Mouse (Mus musculus) cerebellum, adult 11-12 months (tissue): ENCODE data around the gene Cdk6.
"Not testable (repeated sequence)": the region's sequence is repeated elsewhere in the genome, so short reads cannot be mapped to it uniquely, and the experiment has no call there.

Experiments
- DNase-seq: peaks from one replicate; pipeline ENCODE4 v3.0.0; 2022

The Cdk6 gene

DNA sequence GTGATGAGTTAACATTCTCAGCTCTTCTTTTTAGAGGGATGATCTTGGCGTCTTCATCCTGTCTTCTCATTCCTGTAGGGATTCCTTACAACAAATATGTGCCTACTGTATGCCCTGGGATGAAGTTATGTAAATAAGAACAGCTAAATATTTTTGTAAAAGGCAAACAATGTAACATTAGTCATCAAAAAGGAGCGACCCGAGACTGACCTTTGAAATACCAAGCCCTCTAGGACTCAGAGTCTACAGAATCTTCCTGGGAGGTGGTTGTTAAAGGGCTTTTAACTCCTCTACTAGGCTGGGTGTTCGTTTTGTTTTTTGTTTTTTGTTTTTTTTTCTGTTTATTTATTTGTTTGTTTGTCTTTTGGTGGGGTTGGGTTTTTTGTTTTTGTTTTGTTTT is 4.3 kb downstream of the Cdk6 start:
- DNase-seq: not testable (repeated sequence)

DNA sequence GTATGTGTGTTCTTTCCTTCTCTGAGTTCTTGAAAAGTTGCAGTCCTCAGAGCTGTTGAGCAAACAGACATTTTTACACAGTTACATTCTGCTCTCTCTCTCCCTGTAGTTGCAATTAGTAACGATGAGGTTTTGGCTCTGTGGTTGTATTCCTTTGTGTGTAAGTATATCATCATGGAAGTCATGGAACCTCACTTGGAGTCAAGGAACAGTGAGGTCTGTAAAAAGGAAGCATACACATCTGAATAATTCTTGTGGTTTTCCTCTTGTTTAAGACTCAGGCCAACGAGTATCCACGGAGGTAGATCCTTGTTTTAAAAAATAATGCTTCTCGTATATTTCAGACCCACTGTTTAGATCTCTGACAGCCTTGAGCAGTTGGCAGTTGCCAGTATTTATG is 8.1 kb downstream of the Cdk6 start:
- DNase-seq: not testable (repeated sequence)

DNA sequence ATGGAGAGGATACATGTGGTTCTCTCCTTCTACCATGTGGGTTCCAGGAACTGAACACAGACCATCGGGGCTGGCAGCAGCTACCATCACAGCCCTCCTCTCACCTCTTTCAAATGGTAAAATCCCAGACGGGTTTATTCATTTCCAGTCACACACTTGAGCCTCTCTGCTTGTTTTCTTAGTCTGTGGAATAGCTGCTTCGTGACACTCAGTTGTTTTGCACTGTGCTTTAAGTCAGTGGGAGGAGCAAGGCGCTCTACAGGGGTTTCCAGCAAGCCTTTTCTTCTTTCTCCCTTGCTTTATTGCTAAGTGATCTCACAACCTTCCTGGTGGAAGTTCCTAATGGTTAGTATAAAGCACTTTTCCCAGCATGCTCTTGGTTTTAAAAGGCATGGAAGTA is 10.6 kb downstream of the Cdk6 start:
- not testable (repeated sequence) for DNase-seq

DNA sequence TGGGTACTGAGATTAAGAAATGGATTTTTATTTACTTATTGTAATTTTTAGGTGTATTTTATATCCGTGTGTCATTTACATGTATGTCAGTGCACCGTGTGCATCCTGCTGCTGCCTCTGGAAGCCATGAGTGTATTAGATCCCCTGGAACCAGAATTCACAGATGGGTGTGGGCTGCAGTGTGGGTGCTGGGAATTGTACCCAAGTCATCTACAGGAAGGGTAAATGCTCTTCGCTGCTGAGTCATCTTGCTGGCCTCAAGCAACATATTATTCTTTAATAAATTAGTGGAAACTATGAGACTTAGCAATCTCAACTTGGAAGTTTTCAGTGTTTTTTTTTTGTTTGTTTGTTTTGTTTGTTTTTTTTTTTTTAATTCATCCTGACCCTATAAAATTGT is 11.0 kb downstream of the Cdk6 start:
- DNase-seq: no peak

DNA sequence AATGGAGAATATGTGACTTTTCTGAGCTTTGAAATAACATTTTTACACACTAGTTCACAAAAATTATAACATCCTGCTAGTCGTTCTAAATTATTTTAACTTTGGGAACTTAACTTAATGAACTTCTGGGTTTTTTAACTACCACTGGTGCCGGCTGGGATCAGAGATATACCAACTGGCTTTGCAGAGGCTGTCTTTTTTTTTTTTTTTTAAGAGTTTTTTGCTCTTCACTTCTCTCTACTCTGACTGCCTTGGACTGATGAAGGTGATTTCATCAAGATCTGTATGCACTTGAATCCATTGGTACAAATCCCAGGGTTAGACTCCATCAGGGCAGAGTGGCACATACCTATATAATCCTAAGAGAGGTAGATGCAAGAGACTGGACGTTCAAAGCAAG is 11.5 kb downstream of the Cdk6 start:
- no peak for DNase-seq

DNA sequence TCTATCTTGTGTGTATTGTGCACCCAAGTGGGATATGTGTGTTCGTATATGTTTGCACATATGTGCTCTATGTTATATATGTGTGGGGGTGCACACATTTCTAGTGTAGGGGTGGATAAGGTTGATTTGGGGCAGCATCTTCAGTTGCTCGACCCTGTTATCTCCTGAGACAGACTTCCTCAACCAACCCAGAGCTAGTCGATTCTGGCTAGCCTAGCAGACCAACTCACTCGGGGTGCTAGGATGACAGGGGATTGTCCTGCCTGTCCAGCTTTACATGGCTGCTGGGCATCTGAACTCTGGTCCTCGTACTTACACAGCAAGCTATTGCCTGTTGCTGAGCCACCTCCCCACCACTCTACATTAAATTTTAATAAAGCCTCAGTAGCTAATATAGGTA is 13.0 kb downstream of the Cdk6 start:
- DNase-seq: no peak

DNA sequence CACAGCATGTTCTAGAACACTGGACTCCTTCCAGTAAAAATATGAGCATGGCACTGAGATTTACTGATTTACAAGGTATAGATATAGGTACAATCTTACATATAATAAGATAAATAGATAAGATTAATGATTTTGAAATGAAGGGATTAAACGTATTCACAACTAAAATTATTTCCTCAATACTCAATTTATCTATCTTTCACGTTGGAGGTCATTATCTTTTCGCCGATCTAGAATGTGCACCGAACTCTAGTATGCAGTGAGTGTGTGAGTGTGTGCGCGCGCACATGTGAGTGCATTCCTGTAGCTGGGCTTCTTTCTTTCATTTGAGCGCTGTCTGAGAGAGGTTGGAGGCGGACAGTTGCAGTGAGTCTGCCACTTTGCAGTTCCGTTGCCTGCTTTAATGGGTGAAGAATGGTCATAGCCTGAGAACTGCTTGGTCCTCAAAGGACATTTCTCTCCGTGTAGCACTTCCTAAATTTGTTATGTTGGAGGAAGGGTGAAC is 13.8 kb downstream of the Cdk6 start:
- no peak for DNase-seq

DNA sequence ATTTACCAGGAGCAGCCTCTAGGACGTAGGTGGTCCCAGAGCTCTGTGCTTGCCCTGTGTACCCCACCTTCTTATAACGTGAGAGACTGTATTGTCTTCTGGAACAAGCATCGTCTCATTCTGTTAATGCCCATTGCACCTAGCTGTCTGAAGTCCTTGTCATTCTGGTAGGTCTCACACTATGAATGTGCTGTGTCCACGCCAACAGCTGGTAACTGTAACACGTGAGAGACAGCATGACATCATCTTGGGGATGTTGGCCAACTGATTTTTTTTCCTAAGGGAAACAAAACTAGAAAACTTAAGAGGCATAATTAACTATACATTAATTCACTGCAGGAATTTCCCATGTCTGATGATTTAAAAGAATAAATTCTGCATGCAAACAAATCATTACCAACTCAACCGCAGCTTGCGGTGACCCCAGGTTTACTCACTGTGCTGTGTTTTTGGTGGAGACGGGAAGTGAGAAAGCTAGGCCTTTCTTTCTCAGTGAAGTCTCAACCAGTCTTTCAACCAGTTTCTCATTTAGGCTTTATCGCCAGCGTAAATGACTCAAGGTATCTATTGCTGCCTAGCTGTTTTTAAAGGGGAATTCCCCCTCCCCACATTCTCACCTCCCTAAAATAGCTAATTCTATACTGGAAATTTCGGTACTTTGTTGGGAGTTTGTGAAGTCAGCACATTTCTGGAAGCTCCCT is 14.4 kb downstream of the Cdk6 start:
- DNase-seq: no peak

DNA sequence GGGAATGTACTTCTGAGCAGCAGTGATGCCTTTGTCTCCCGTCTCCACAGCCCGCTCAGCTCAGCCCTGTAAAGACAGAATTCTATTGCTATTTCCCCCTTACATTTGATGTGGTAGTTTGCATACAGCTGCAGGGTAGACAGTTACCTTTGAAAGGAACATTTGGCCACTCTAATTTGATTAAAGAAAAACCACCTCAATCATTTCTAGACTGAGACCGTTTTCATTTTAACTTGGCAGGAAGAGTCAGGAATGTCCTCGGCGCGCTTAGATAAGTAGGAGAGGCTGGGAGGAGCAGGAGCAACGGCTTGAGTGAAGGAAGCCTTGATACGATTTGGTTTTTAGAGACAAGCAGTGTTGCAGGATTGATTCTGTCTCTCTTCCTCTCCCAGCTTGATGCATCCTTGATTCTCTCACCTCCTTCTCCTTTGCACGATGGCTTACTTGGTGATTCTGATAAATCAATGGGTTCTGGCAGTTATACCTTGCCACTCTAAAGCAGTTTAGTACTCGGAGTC is 15.0 kb downstream of the Cdk6 start:
- no peak for DNase-seq

DNA sequence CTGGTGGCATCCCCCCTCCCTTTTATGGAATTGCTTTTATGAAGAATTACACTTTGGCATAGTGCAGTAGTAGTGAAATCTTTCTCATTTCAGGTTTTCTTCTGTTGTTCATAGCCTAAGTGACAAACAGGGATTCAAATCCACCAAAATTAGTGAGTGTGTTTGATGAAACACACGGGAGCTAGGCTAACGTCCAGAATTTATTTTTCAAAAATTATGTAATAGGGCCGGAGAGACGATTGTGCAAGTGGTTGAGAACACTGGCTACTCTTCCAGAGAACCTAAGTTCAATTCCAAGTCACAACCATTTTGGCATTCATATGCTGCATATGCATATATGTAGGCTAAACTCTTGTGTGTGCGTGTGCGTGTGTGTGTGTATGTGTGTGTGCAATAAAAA is 16.2 kb downstream of the Cdk6 start:
- DNase-seq: no peak

DNA sequence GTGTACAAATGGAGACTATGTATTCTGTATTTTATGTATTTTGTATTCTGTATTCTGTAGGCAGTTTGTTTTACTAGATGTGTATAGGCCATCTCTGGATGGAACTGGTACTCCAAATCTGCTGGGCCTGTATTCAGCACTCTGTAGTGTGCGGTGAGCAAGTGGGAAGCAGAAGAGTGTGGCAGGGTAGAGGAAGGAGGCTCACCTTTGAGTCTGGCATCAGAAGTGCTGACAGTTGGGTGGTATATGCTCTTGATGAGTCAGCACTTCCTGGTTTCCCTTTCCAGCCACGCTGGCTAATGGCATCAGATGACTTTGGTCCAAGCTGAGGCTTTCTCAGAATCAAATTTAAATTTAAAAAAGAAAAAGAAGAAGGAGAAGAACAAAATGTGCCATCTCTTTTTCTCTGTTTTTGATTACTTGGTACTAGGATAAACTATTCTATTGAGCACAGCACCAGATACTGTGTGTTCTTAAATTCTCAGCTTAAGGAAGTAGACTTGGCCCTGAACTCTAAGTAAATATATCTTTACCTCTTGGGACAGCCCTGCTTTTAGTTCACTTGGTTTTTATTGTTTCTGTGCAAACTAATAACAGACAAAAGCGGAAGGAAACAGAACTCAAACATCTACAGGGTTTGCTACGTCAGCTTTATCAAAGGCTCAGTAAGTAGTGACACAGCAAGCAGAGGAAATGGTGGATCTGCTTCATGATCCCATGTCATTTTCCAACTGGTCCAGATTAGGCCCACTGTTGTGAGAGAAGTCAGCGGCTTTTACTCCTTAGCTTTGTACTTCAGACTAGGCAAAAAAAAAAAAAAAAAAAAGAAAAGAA is 17.6 kb downstream of the Cdk6 start:
- DNase-seq: no peak

DNA sequence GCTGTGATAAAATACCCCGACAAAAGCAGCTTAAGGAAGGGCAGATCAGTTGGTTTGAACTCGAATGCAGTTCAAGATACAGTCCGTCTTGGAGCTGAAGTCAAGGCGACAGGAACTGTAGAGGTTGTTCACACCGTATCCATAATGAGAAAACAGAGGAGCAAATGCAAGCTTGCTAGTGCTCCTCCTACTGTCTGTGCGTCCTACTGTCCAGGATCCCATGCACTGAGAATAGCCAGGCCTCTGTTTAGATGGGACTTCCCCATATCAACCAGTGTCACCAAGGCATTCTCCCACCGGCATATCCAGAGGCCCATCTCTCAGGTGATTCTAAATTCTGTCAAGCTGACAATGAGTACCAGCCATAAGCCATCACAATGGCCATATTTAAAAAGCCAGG is 18.6 kb downstream of the Cdk6 start:
- no peak for DNase-seq

DNA sequence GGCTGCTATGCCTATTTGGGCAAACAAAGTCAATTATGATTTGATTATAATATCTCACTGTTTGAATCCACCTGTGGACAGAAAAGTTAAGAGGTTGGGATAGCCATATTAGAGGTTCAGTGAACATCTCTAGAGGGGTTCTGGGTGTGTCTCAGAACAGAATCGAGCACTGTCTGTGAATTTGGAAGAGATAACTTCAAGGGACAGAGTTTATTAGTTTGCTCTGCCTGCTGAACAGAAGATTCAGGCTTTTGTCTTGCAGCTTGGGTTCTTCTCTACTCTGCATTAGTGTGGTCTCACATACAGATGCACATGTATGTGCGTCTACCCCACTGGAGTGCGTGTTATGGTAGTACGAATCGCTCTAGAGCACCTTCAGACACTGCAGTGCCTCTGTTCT is 20.0 kb downstream of the Cdk6 start:
- DNase-seq: no peak

DNA sequence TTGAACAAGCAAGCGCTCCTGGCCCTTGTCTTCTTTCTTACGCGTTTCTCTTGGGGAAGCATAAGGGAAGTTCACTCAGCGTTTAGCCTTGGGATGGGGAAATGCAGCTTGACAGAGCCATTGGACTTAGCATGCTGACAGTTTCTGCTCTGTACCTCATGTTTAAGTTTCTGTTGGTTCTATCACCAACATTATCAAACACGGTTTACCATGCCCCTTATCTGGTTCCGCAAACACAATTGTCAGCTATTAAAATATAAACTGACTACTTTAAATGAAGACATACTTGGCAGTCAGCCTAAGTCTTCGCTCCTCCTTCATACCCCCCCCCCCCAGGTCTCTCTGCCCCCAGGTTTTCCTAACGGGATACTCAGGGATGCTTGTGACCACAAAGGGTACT is 20.8 kb downstream of the Cdk6 start:
- DNase-seq: no peak

DNA sequence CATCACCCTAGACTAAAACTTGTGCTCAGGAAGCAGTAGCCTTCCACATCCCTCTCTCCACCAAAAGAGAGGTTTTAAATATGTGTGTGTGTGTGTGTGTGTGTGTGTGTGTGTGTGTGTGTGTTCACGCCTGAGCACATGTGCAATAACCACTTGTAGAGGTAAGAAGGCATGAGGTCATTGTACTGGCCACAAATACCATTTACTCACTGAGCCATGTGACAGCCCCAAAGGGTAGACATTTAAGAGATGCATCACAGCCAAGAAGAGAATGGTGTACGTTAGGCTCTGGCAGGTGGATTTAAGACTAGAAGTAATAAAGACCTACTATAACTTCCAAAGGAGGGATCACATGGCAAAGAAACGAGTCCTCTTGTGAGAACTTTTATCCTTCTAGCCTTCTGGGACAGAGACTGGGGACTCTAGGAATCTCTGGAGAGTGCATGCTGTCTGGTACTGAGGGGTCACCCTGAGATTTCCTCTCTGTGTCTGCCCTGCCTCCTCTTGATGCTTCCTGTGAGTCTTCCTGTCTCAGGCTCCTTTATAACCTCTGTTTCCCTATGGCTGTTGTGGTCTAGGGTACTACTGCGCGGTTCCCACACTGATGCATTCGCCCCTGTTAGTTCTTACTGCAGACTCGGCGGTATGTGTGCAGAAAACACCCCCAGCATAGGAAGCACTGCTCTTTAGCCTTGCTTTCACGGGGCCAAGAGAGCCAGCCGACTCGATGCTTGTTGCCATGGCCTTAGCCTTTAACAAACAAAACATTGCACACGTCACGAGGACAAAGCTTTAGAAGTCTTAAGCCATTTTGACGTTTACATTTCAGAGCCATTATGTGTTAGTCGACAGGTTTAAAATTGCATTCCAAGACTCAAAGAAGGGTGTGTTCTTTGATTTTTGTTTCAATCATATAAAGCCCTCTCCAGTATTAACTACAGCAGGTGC is 22.0 kb downstream of the Cdk6 start:
- DNase-seq: no peak

DNA sequence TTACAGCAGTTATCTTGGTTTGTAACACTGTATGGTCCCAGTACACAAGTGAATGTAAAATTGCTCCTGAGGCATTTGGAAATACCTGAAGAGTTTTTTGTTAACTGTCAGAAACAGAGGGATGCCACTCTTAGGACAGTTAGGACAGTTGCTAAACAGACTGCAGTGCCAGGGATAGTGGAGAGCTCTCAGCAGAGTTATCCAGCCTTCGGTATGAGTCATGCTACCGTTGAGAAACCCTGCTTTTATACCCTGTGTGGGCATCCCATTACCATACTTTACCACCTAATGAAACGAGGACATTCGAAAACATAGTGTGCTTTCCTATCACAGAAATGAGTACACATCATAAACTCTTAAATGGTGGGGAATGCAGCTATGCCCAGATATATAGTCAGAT is 25.8 kb downstream of the Cdk6 start:
- no peak for DNase-seq

DNA sequence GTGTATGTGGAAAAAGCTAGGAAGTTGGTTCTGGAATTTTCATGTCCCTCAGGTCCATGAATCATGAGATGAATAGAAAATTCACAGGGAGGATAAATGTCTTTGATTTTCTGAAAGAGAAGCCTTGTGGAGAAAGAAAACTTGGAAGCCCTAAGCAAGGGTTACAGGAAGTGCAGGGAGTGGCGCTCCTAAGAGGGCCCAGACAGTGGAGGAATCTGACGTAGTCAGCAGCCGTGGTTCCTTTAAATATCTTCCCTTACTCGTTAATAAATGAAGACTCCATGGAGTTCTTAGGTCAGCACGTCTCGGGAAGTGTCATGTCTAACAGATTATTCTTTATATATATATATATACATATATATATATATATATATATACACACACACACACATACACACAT is 28.0 kb downstream of the Cdk6 start:
- DNase-seq: no peak

DNA sequence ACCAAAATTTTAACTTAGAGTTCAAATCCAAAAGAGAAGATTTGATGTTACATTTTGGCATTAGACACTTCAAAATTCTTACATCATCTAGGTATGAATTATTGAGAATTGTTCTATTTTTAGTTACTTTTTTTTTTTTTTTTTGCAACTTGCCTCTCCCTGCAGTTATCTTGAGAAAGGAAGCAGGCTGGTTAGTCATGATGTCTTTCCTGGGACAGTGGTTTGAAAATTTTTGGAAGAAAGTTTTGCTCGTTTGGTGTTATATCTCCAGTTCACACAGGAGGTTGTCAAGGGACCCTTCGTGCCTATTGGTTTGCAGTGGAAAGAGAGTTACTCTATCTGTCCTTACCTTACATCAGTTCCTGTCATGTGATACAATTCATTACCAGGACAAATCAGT is 29.9 kb downstream of the Cdk6 start:
- no peak for DNase-seq

DNA sequence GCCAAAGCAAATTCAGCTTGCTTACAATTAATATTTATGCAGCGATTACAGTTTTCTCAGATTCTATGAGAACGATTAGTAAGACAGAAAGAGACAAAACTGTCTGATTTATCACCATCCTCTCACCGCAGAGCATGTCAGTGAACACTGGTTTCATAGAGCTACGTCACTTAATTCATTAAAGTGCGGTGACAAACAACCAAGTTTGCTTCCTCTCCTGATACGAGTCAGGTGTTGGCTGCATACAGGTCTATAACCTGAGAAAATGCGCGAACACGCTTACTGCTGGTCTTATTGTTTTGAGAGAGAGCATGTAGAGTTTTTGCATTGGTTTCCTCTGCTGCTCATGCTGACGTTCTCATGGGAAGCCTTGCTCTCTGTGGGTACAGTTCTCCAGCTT is 31.9 kb downstream of the Cdk6 start:
- no peak for DNase-seq

DNA sequence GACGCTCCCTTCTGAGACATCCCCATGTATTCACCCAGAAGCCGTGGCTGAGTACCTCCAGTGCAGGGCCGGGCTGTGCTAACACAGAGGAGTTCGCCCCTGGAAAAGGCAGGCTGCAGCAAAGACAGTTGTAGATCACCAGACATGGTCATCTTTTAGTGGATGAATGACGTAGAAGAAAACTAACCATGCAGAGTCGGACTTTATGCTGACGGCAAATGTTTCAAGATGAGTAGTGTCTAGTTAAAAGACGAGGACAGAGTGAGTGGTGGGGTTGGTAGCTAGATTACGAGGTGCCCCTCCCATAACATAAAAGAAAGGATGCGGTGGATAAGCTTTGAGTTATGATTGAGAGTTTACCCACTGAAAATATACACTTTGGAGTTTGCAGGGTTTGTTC is 33.5 kb downstream of the Cdk6 start:
- no peak for DNase-seq

DNA sequence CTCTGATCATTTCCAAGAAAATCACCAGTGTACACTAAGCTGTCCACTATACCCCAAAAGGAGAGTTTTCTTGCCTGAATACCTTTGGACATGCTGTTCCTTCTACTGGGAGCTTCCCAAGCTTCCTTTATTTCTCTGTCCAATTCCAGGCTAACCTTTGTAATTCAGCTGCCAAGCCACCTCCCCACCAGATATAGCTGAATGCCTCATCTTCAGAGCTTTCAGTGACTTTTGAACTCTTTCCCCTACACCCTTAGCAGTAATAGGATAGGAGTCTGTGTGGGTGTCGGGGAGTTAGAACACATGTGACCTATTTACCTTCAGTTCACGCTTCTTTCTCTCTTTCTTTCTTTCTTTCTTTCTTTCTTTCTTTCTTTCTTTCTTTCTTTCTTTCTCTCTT is 34.9 kb downstream of the Cdk6 start:
- DNase-seq: no peak

DNA sequence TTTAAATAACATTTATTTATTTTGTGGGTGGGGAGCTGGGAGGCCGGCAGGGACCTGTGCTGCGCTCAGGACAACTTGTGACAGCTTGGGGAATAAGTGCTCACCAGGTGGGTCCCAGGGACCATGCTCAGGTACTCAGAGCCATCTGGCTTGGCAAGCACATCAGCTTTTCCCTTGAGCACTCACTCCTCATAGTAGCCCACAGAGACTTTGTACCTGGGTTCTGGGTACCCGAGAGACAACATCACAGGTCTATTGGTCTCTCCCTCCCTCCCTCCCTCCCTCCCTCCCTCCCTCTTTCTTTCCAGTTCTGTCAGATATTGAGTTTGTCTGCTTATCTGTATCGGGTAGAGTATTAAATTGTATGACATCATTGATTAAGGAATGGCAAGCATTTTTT is 38.0 kb downstream of the Cdk6 start:
- DNase-seq: no peak

DNA sequence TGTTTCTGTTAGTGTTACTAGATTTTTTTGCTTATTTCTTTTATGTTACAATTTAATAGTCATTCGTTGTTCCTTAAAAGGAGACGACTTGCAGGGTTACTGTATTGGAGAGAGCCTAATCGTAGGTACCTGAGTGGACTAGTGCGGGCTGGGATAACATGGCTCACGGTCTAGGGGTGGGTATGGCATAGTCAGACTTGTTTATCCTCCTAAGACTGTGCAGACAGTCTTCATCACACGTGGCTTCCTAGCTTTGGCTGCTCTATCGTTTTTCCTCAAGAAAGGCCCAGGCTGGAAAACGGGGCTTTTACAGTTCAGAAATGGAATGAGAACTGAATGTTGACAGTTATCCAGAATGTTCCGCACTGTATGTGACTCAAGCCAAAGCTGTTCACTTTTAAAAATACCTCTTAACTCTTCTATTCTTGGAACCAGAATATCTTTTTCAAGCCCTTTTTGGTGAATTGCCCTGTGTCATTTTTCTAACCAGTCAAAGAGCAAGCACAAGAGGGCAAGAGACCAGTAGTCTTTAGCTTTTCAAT is 39.5 kb downstream of the Cdk6 start:
- no peak for DNase-seq
